Mouse (Mus musculus): Measurements from ENCODE around the gene Has1. TPM values are rescaled to one million over a fixed set of nuclear protein-coding genes. Genes with fewer than 3 reads are reported as not detected.

The Has1 gene
- 0.78 and 1.1 TPM in 2 replicates for polyA plus RNA-seq (2014; fragmentation: Nextera tagmentation; extraction: Ambion mirVana)

- peaks cover 5% of the 10 kb centered on the region; the same call in 1 of the 2 replicates for H3K27me3 ChIP-seq (ENCODE audit: control insufficient read depth, insufficient read depth, low read length)
- no peak within 1 kb of the TSS for H3K9ac ChIP-seq (ENCODE audit: low read length)
- 44% methylated on average over 8 of the region's 8 CpGs for WGBS
- no peak within 1 kb of the TSS for H3K27ac ChIP-seq (replicated peaks in 1 of 2; ENCODE audit: control insufficient read depth in 1 of 2, insufficient read depth in 1 of 2, low read depth in 2 of 2, low read length in 2 of 2)
- no peaks in the 10 kb centered on the region for H3K9me3 ChIP-seq (ENCODE audit: control insufficient read depth, low read length)
- no peak within 1 kb of the TSS for H3K4me2 ChIP-seq (ENCODE audit: low read length)
- no peak for ATAC-seq (ENCODE audit: insufficient number of reproducible peaks, insufficient read depth, low FRiP score, low read depth)
- H3K36me3 ChIP-seq (ENCODE audit: control insufficient read depth, insufficient read depth, low read length) = no peaks in the 10 kb centered on the region
- no peak within 1 kb of the TSS for H3K4me3 ChIP-seq (ENCODE audit: control insufficient read depth in 1 of 2, insufficient read depth in 1 of 2, low read depth in 1 of 2, low read length in 2 of 2)
- H3K4me1 ChIP-seq (ENCODE audit: control insufficient read depth in 2 of 2, insufficient read depth in 2 of 2, low read length in 2 of 2) = no peaks in the 10 kb centered on the region; a peak in 1 of 4 replicates
These were observed at the start of gene Has1 for GRCm38 (mm10) chr17:17855064-17855838. Has1 (minus strand) TSS chr17:17855205.

GRCm38 (mm10) chr17:17900768-17901167, 45.8 kb upstream of the Has1 start:
- Histone ChIP-seq H3K4me3 (ENCODE audit: control insufficient read depth in 1 of 2, insufficient read depth in 1 of 2, low read depth in 1 of 2, low read length in 2 of 2) (no peak overlapping the region), H3K4me2 (ENCODE audit: low read length) (no peak overlapping the region), H3K36me3 (ENCODE audit: control insufficient read depth, insufficient read depth, low read length) (no peaks in the 10 kb centered on the region), H3K27ac (replicated peaks in 1 of 2; ENCODE audit: control insufficient read depth in 1 of 2, insufficient read depth in 1 of 2, low read depth in 2 of 2, low read length in 2 of 2) (no peak overlapping the region), H3K9ac (ENCODE audit: low read length) (no peak overlapping the region), H3K27me3 (ENCODE audit: control insufficient read depth, insufficient read depth, low read length) (no peaks in the 10 kb centered on the region), H3K9me3 (ENCODE audit: control insufficient read depth, low read length) (no peaks in the 10 kb centered on the region), H3K4me1 (ENCODE audit: control insufficient read depth in 2 of 2, insufficient read depth in 2 of 2, low read length in 2 of 2) (no peaks in the 10 kb centered on the region)
- ATAC-seq (ENCODE audit: insufficient number of reproducible peaks, insufficient read depth, low FRiP score, low read depth) = no peak
- WGBS = 88% methylated on average over 1 of the region's 1 CpGs

GRCm38 (mm10) chr17:17899268-17899667, 44.3 kb upstream of the Has1 start:
- H3K27me3 ChIP-seq (ENCODE audit: control insufficient read depth, insufficient read depth, low read length) = no peaks in the 10 kb centered on the region
- 65% methylated on average over 2 of the region's 2 CpGs for WGBS
- H3K9me3 ChIP-seq (ENCODE audit: control insufficient read depth, low read length) = no peaks in the 10 kb centered on the region
- H3K9ac ChIP-seq (ENCODE audit: low read length) = no peak overlapping the region
- H3K27ac ChIP-seq (replicated peaks in 1 of 2; ENCODE audit: control insufficient read depth in 1 of 2, insufficient read depth in 1 of 2, low read depth in 2 of 2, low read length in 2 of 2) = no peak overlapping the region
- H3K36me3 ChIP-seq (ENCODE audit: control insufficient read depth, insufficient read depth, low read length) = no peaks in the 10 kb centered on the region
- ATAC-seq (ENCODE audit: insufficient number of reproducible peaks, insufficient read depth, low FRiP score, low read depth) = no peak
- H3K4me1 ChIP-seq (ENCODE audit: control insufficient read depth in 2 of 2, insufficient read depth in 2 of 2, low read length in 2 of 2) = no peaks in the 10 kb centered on the region
- H3K4me2 ChIP-seq (ENCODE audit: low read length) = no peak overlapping the region
- H3K4me3 ChIP-seq (ENCODE audit: control insufficient read depth in 1 of 2, insufficient read depth in 1 of 2, low read depth in 1 of 2, low read length in 2 of 2) = no peak overlapping the region

DNA sequence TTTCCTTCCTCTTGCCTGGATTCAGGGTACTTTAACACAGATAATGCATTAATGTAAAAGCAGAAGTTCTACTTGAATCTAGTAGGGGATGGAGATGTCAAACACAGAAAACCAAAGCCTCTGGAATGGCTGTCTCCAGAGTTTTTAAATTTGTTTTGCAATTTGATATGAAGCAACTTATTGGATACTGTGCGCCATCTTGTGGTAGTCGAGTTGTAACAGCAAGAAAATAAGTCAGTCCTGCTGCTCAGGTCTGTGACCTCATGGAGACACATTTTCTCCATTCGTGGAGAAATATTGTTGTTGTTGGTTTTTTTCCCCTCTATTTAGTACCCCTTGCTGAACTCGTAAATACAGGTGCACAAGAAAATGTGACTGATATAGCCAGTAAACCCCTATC, 41.0 kb upstream of the Has1 start:
- H3K4me3 ChIP-seq (ENCODE audit: control insufficient read depth in 1 of 2, insufficient read depth in 1 of 2, low read depth in 1 of 2, low read length in 2 of 2) = no peak overlapping the region
- H3K9me3 ChIP-seq (ENCODE audit: control insufficient read depth, low read length) = no peaks in the 10 kb centered on the region
- no peak overlapping the region for H3K9ac ChIP-seq (ENCODE audit: low read length)
- H3K27ac ChIP-seq (replicated peaks in 1 of 2; ENCODE audit: control insufficient read depth in 1 of 2, insufficient read depth in 1 of 2, low read depth in 2 of 2, low read length in 2 of 2) = no peak overlapping the region
- no peak overlapping the region for H3K4me2 ChIP-seq (ENCODE audit: low read length)
- no peaks in the 10 kb centered on the region for H3K4me1 ChIP-seq (ENCODE audit: control insufficient read depth in 2 of 2, insufficient read depth in 2 of 2, low read length in 2 of 2)
- WGBS = 4% methylated on average over 4 of the region's 4 CpGs
- no peaks in the 10 kb centered on the region for H3K27me3 ChIP-seq (ENCODE audit: control insufficient read depth, insufficient read depth, low read length)
- ATAC-seq (ENCODE audit: insufficient number of reproducible peaks, insufficient read depth, low FRiP score, low read depth) = no peak
- no peaks in the 10 kb centered on the region for H3K36me3 ChIP-seq (ENCODE audit: control insufficient read depth, insufficient read depth, low read length)

GRCm38 (mm10) chr17:17889732-17890425, 34.9 kb upstream of the Has1 start:
- Histone ChIP-seq H3K27me3 (ENCODE audit: control insufficient read depth, insufficient read depth, low read length) (no peaks in the 10 kb centered on the region), H3K4me3 (ENCODE audit: control insufficient read depth in 1 of 2, insufficient read depth in 1 of 2, low read depth in 1 of 2, low read length in 2 of 2) (no peak overlapping the region), H3K27ac (replicated peaks in 1 of 2; ENCODE audit: control insufficient read depth in 1 of 2, insufficient read depth in 1 of 2, low read depth in 2 of 2, low read length in 2 of 2) (no peak overlapping the region), H3K36me3 (ENCODE audit: control insufficient read depth, insufficient read depth, low read length) (no peaks in the 10 kb centered on the region), H3K9me3 (ENCODE audit: control insufficient read depth, low read length) (no peaks in the 10 kb centered on the region), H3K9ac (ENCODE audit: low read length) (no peak overlapping the region), H3K4me1 (ENCODE audit: control insufficient read depth in 2 of 2, insufficient read depth in 2 of 2, low read length in 2 of 2) (no peaks in the 10 kb centered on the region), H3K4me2 (ENCODE audit: low read length) (no peak overlapping the region)
- no peak for ATAC-seq (ENCODE audit: insufficient number of reproducible peaks, insufficient read depth, low FRiP score, low read depth)
- whole genome bisulfite sequencing = 77% methylated on average over 2 of the region's 2 CpGs

DNA sequence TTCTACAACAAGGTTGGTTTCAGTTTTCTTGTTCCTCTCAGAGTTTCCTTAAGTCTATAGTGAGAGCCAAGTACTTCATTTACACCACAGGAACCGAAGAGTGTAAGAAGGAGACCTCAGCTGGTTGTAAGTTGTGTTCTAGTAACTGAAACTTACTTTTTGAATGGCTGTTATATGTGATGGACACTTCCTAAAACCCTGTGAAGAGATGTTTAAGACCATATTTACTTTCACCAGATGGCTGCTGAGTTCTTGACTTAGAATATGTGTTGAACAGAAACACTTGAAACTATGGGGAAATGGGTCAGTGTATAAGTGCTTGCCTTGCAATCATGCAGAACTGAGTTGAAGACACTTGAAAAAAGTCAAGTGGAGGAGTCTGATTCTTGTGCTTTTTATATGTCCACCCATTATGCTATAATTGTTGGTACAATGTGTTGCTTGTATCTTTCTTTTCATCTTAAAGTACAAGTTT, 32.8 kb upstream of the Has1 start, which contains the start of the genes Fpr2 and Fpr3:
Gene Fpr2, plus strand, starts transcription at position 51 of the 475 bp plus-strand sequence.
Gene Fpr3, plus strand, starts transcription at position 79 of the 475 bp plus-strand sequence.
- WGBS = 37% methylated on average over 1 of the region's 1 CpGs
- H3K9ac ChIP-seq (ENCODE audit: low read length) = no peak within 1 kb of the TSS
- H3K27ac ChIP-seq (replicated peaks in 1 of 2; ENCODE audit: control insufficient read depth in 1 of 2, insufficient read depth in 1 of 2, low read depth in 2 of 2, low read length in 2 of 2) = no peak within 1 kb of the TSS
- H3K4me3 ChIP-seq (ENCODE audit: control insufficient read depth in 1 of 2, insufficient read depth in 1 of 2, low read depth in 1 of 2, low read length in 2 of 2) = no peak within 1 kb of the TSS
- no peaks in the 10 kb centered on the region for H3K27me3 ChIP-seq (ENCODE audit: control insufficient read depth, insufficient read depth, low read length)
- ATAC-seq (ENCODE audit: insufficient number of reproducible peaks, insufficient read depth, low FRiP score, low read depth) = no peak
- H3K4me1 ChIP-seq (ENCODE audit: control insufficient read depth in 2 of 2, insufficient read depth in 2 of 2, low read length in 2 of 2) = no peaks in the 10 kb centered on the region
- H3K9me3 ChIP-seq (ENCODE audit: control insufficient read depth, low read length) = no peaks in the 10 kb centered on the region
- no peaks in the 10 kb centered on the region for H3K36me3 ChIP-seq (ENCODE audit: control insufficient read depth, insufficient read depth, low read length)
- no peak within 1 kb of the TSS for H3K4me2 ChIP-seq (ENCODE audit: low read length)

DNA sequence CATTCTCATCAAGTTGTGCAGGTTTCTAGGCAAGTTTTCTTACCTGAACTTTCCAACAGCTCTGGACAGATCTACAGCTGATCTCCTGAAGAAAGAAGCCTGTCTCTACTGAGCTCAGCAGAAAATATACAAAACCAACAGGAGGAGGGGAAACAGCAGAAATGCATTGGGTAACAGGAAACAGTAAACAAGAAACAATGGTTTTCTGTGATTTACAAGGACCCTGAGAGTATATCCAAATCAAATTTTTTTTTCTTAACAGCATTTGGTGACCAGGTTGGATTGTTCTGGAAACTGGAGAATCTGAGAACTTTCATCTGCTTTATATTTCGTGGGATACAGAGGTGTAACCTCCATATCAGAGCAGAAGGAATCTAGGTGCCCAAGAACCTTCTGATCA, 28.8 kb upstream of the Has1 start, which contains the start of gene Fpr1:
Gene Fpr1, minus strand, starts transcription at position 101 of the 400 bp plus-strand sequence.
- H3K9me3 ChIP-seq (ENCODE audit: control insufficient read depth, low read length) = no peaks in the 10 kb centered on the region
- H3K9ac ChIP-seq (ENCODE audit: low read length) = no peak within 1 kb of the TSS
- WGBS = 56% methylated on average over 1 of the region's 1 CpGs
- H3K27me3 ChIP-seq (ENCODE audit: control insufficient read depth, insufficient read depth, low read length) = no peaks in the 10 kb centered on the region
- no peak within 1 kb of the TSS for H3K4me3 ChIP-seq (ENCODE audit: control insufficient read depth in 1 of 2, insufficient read depth in 1 of 2, low read depth in 1 of 2, low read length in 2 of 2)
- ATAC-seq (ENCODE audit: insufficient number of reproducible peaks, insufficient read depth, low FRiP score, low read depth) = no peak
- no peak within 1 kb of the TSS for H3K27ac ChIP-seq (replicated peaks in 1 of 2; ENCODE audit: control insufficient read depth in 1 of 2, insufficient read depth in 1 of 2, low read depth in 2 of 2, low read length in 2 of 2)
- no peaks in the 10 kb centered on the region for H3K4me1 ChIP-seq (ENCODE audit: control insufficient read depth in 2 of 2, insufficient read depth in 2 of 2, low read length in 2 of 2)
- no peak within 1 kb of the TSS for H3K4me2 ChIP-seq (ENCODE audit: low read length)
- no peaks in the 10 kb centered on the region for H3K36me3 ChIP-seq (ENCODE audit: control insufficient read depth, insufficient read depth, low read length)

Data from heart, embryonic 14.5 days (tissue).